Mouse (Mus musculus): ENCODE results near the gene Ubl7. TPM values are rescaled to one million over a fixed set of nuclear protein-coding genes. Genes with fewer than 3 reads are reported as not detected.

Gene Ubl7
- total and polyA plus RNA-seq, 2 experiments from 2014 or later, result 81.7 to 155 TPM

GRCm38 (mm10) chr9:57907206-57907605, 3.6 kb upstream of the Ubl7 start:
- no peak overlapping the region for H3K9ac ChIP-seq
- no peak overlapping the region for H3K4me3 ChIP-seq (ENCODE audit: low read depth, low read length)
- no peak for DNase-seq
- H3K36me3 ChIP-seq (ENCODE audit: insufficient read depth), result no peaks in the 10 kb centered on the region
- H3K4me1 ChIP-seq (ENCODE audit: insufficient read depth), result peaks cover 6% of the 10 kb centered on the region
- WGBS, result 83% methylated on average over 6 of the region's 6 CpGs
- no peak overlapping the region for H3K4me2 ChIP-seq (ENCODE audit: low read depth)
- no peaks in the 10 kb centered on the region for H3K9me3 ChIP-seq (ENCODE audit: low read length)
- no peaks in the 10 kb centered on the region for H3K27me3 ChIP-seq (ENCODE audit: insufficient read depth, low read length)
- no peak overlapping the region for H3K27ac ChIP-seq (ENCODE audit: low read depth, low read length)
- no peak for ATAC-seq
- TF ChIP-seq CTCF (IDR thresholded peaks at IDR 0.05; ENCODE audit: low read depth), result no peak

GRCm38 (mm10) chr9:57912571-57912970, 1.8 kb downstream of the Ubl7 start:
- WGBS, result 88% methylated on average over 5 of the region's 5 CpGs
- no peak overlapping the region for H3K27ac ChIP-seq (ENCODE audit: low read depth, low read length)
- no peak for TF ChIP-seq CTCF (IDR thresholded peaks at IDR 0.05; ENCODE audit: low read depth)

GRCm38 (mm10) chr9:57921491-57922060, 10.8 kb downstream of the Ubl7 start:
- Histone ChIP-seq H3K27me3 (ENCODE audit: insufficient read depth, low read length) (no peaks in the 10 kb centered on the region), H3K4me2 (ENCODE audit: low read depth) (no peak overlapping the region), H3K27ac (ENCODE audit: low read depth, low read length) (no peak overlapping the region), H3K4me3 (ENCODE audit: low read depth, low read length) (no peak overlapping the region), H3K9me3 (ENCODE audit: low read length) (no peaks in the 10 kb centered on the region), H3K36me3 (ENCODE audit: insufficient read depth) (peaks cover 68% of the 10 kb centered on the region), H3K4me1 (ENCODE audit: insufficient read depth) (no peaks in the 10 kb centered on the region), H3K9ac (no peak overlapping the region)
- no peak for DNase-seq
- TF ChIP-seq CTCF (IDR thresholded peaks at IDR 0.05; ENCODE audit: low read depth), result no peak
- 86% methylated on average over 9 of the region's 9 CpGs for WGBS
- no peak for ATAC-seq

More at GRCm38 (mm10) chr9:57912571-57912970, 1.8 kb downstream of the Ubl7 start:
- H3K4me1 ChIP-seq (ENCODE audit: insufficient read depth), result peaks cover 6% of the 10 kb centered on the region
- no peaks in the 10 kb centered on the region for H3K27me3 ChIP-seq (ENCODE audit: insufficient read depth, low read length)
- H3K9me3 ChIP-seq (ENCODE audit: low read length), result no peaks in the 10 kb centered on the region
- ATAC-seq (no peak), DNase-seq (no peak)
- H3K4me2 ChIP-seq (ENCODE audit: low read depth), result no peak overlapping the region
- peaks cover 20% of the 10 kb centered on the region for H3K36me3 ChIP-seq (ENCODE audit: insufficient read depth)
- H3K4me3 ChIP-seq (ENCODE audit: low read depth, low read length), result no peak overlapping the region
- H3K9ac ChIP-seq, result no peak overlapping the region

GRCm38 (mm10) chr9:57922381-57922780, 11.6 kb downstream of the Ubl7 start:
- DNase-seq (no peak), ATAC-seq (no peak)
- Histone ChIP-seq H3K27ac (ENCODE audit: low read depth, low read length) (no peak overlapping the region), H3K9ac (no peak overlapping the region), H3K4me3 (ENCODE audit: low read depth, low read length) (no peak overlapping the region), H3K27me3 (ENCODE audit: insufficient read depth, low read length) (no peaks in the 10 kb centered on the region), H3K4me2 (ENCODE audit: low read depth) (no peak overlapping the region), H3K36me3 (ENCODE audit: insufficient read depth) (peaks cover 66% of the 10 kb centered on the region), H3K9me3 (ENCODE audit: low read length) (no peaks in the 10 kb centered on the region), H3K4me1 (ENCODE audit: insufficient read depth) (no peaks in the 10 kb centered on the region)
- no peak for TF ChIP-seq CTCF (IDR thresholded peaks at IDR 0.05; ENCODE audit: low read depth)
- WGBS, result 93% methylated on average over 5 of the region's 5 CpGs

- ATAC-seq, result no peak
- WGBS, result 96% methylated on average over 3 of the region's 3 CpGs
- H3K4me2 ChIP-seq (ENCODE audit: low read depth), result no peak overlapping the region
Measured at GRCm38 (mm10) chr9:57923046-57923445, 12.3 kb downstream of the Ubl7 start.

GRCm38 (mm10) chr9:57931166-57931767, 20.5 kb downstream of the Ubl7 start:
- no peak for TF ChIP-seq CTCF (IDR thresholded peaks at IDR 0.05; ENCODE audit: low read depth)
- peaks cover 5% of the 10 kb centered on the region; the same call in 1 of the 2 replicates for H3K4me1 ChIP-seq (ENCODE audit: insufficient read depth)
- no peak overlapping the region for H3K4me3 ChIP-seq (ENCODE audit: low read depth, low read length)
- no peaks in the 10 kb centered on the region for H3K27me3 ChIP-seq (ENCODE audit: insufficient read depth, low read length)
- ATAC-seq, result no peak
- H3K27ac ChIP-seq (ENCODE audit: low read depth, low read length), result no peak overlapping the region
- no peaks in the 10 kb centered on the region for H3K9me3 ChIP-seq (ENCODE audit: low read length)
- H3K36me3 ChIP-seq (ENCODE audit: insufficient read depth), result peaks cover 35% of the 10 kb centered on the region
- no peak overlapping the region for H3K9ac ChIP-seq
- WGBS, result 85% methylated on average over 5 of the region's 5 CpGs
- DNase-seq, result no peak
- no peak overlapping the region for H3K4me2 ChIP-seq (ENCODE audit: low read depth)

More at GRCm38 (mm10) chr9:57923046-57923445, 12.3 kb downstream of the Ubl7 start:
- Histone ChIP-seq H3K9me3 (ENCODE audit: low read length) (no peaks in the 10 kb centered on the region), H3K27me3 (ENCODE audit: insufficient read depth, low read length) (no peaks in the 10 kb centered on the region), H3K4me1 (ENCODE audit: insufficient read depth) (no peaks in the 10 kb centered on the region), H3K27ac (ENCODE audit: low read depth, low read length) (no peak overlapping the region), H3K4me3 (ENCODE audit: low read depth, low read length) (no peak overlapping the region), H3K36me3 (ENCODE audit: insufficient read depth) (peaks cover 70% of the 10 kb centered on the region), H3K9ac (no peak overlapping the region)
- no peak for DNase-seq
- TF ChIP-seq CTCF (IDR thresholded peaks at IDR 0.05; ENCODE audit: low read depth), result no peak

- H3K27ac ChIP-seq (ENCODE audit: low read depth, low read length), result no peak overlapping the region
- no peak for DNase-seq
- peaks cover 5% of the 10 kb centered on the region; the same call in 1 of the 2 replicates for H3K4me1 ChIP-seq (ENCODE audit: insufficient read depth)
- peaks cover 35% of the 10 kb centered on the region for H3K36me3 ChIP-seq (ENCODE audit: insufficient read depth)
- no peaks in the 10 kb centered on the region for H3K27me3 ChIP-seq (ENCODE audit: insufficient read depth, low read length)
- 75% methylated on average over 3 of the region's 3 CpGs for WGBS
- no peak overlapping the region for H3K4me2 ChIP-seq (ENCODE audit: low read depth)
- no peak overlapping the region for H3K9ac ChIP-seq
- no peak for TF ChIP-seq CTCF (IDR thresholded peaks at IDR 0.05; ENCODE audit: low read depth)
- no peak overlapping the region for H3K4me3 ChIP-seq (ENCODE audit: low read depth, low read length)
- no peak for ATAC-seq
- no peaks in the 10 kb centered on the region for H3K9me3 ChIP-seq (ENCODE audit: low read length)
Measured at GRCm38 (mm10) chr9:57932253-57932652, 21.5 kb downstream of the Ubl7 start.
